32 mouse cellular contexts compared by ENCODE assay signal in the genomic region with DNA sequence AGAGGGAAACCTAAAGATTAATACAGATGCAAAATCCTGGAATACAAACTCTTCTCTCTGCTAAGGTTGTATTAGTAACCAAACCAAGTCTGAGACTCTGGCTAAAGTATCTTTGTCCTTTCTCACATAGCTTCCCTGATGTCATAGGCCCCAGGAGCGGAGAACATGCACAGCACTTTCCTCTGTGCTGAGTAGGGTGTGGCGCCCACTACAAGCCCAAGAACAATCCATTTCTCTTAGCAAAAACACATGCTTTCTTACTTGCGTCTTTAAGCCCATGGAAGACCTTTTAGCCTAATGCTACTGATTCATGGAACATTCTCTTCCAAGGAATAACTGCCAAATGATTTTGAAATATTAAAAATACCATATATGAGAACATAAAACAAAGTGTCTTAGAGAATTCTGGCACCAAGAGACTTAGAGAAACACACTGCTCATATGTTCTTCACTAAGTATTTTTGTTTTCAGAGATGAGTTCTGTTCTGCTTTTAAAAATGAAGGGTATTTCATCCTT. TPM values are rescaled to one million over a fixed set of nuclear protein-coding genes. Genes with fewer than 3 reads are reported as not detected.
"Had no signal": no experiment of that assay in that cellular context is flagged by ENCODE, and none has a peak within 500 bp of the region (broad histone marks: within the 10 kb centered on the region; RNA-seq: fewer than 3 reads in every experiment).

No protein-coding gene starts in this region.

- H3K4me3 ChIP-seq: heart, embryonic 10.5 days; heart, embryonic 13.5 days; heart, embryonic 15.5 days; hindbrain, embryonic 13.5 days; hindbrain, embryonic 15.5 days; kidney, embryonic 15.5 days; limb, embryonic 13.5 days; limb, embryonic 15.5 days; liver, embryonic 12.5 days had no signal

- H3K27me3 ChIP-seq: heart, embryonic 13.5 days; heart, embryonic 15.5 days; hindbrain, embryonic 13.5 days; hindbrain, embryonic 15.5 days; kidney, embryonic 15.5 days; limb, embryonic 13.5 days; limb, embryonic 15.5 days; liver, embryonic 12.5 days had no signal

- H3K9ac ChIP-seq: forebrain, postnatal 0 days; heart, embryonic 13.5 days; heart, embryonic 15.5 days; hindbrain, embryonic 13.5 days; hindbrain, embryonic 15.5 days; kidney, embryonic 15.5 days; limb, embryonic 13.5 days; limb, embryonic 15.5 days; liver, embryonic 12.5 days; liver, embryonic 14.5 days had no signal

- H3K27ac ChIP-seq: heart, embryonic 10.5 days; heart, embryonic 13.5 days; heart, embryonic 15.5 days; hindbrain, embryonic 13.5 days; hindbrain, embryonic 15.5 days; hindbrain, postnatal 0 days; kidney, embryonic 15.5 days; kidney, postnatal 0 days; limb, embryonic 13.5 days; limb, embryonic 15.5 days; liver, embryonic 12.5 days; liver, embryonic 14.5 days had no signal

- H3K4me2 ChIP-seq: heart, embryonic 13.5 days; heart, embryonic 15.5 days; hindbrain, embryonic 13.5 days; hindbrain, embryonic 15.5 days; kidney, embryonic 15.5 days; limb, embryonic 13.5 days; limb, embryonic 15.5 days; liver, embryonic 12.5 days had no signal

- H3K9me3 ChIP-seq: heart, embryonic 10.5 days; heart, embryonic 13.5 days; heart, embryonic 15.5 days; hindbrain, embryonic 13.5 days; hindbrain, embryonic 15.5 days; kidney, embryonic 15.5 days; limb, embryonic 13.5 days; limb, embryonic 15.5 days; liver, embryonic 12.5 days had no signal

- ATAC-seq: forebrain, postnatal 0 days; hindbrain, postnatal 0 days; intestine, embryonic 16.5 days; liver, embryonic 12.5 days had no signal

- DNase-seq: forebrain, postnatal 0 days; gastrocnemius, postnatal 10 days; heart, postnatal 14 days; heart, postnatal 36 days; kidney, adult 11 months; kidney, adult 2 months; kidney, adult 9 months; kidney, postnatal 14 days; kidney, postnatal 36 days; layer of hippocampus, adult 9-11 months; layer of hippocampus, postnatal 36 days; left cerebral cortex, postnatal 4 days had no signal

- H3K36me3 ChIP-seq: heart, embryonic 10.5 days; heart, embryonic 13.5 days; heart, embryonic 15.5 days; hindbrain, embryonic 13.5 days; hindbrain, embryonic 15.5 days; kidney, embryonic 15.5 days; limb, embryonic 13.5 days; limb, embryonic 15.5 days; liver, embryonic 12.5 days had no signal

- H3K4me1 ChIP-seq: heart, embryonic 10.5 days; heart, embryonic 13.5 days; heart, embryonic 15.5 days; hindbrain, embryonic 13.5 days; hindbrain, embryonic 15.5 days; kidney, embryonic 15.5 days; limb, embryonic 13.5 days; limb, embryonic 15.5 days; liver, embryonic 12.5 days had no signal

RNA-seq across cellular contexts. Expression of a gene that starts 28.0 kb away (rescaled TPM):
- total RNA-seq: gastrocnemius, postnatal 10 days; heart, adult 18-20 months; heart, adult 8-10 months; heart, postnatal 14 days; heart, postnatal 36 days; hindbrain, postnatal 0 days; layer of hippocampus, adult 18-20 months; layer of hippocampus, postnatal 36 days; left cerebral cortex, adult 18-20 months; left cerebral cortex, postnatal 4 days; liver, adult 2 months had no signal
- polyA plus RNA-seq: gonadal fat pad, adult 2 months; heart, embryonic 10.5 days; heart, embryonic 15.5 days; heart, postnatal 0 days; hindbrain, postnatal 0 days; kidney, embryonic 15.5 days; kidney, postnatal 0 days; limb, embryonic 13.5 days; liver, adult 2 months; liver, embryonic 12.5 days had no signal
